Mouse (Mus musculus): ENCODE data around the gene Ssty2. TPM values are rescaled to one million over a fixed set of nuclear protein-coding genes. Genes with fewer than 3 reads are reported as not detected.
"Not testable (repeated sequence)": the region's sequence is repeated elsewhere in the genome, so short reads cannot be mapped to it uniquely, and the experiment has no call there.

The Ssty2 gene
- polyA plus RNA-seq (2014; fragmentation: Nextera tagmentation; extraction: Ambion mirVana) = not detected in 2 replicates

GRCm38 (mm10) chrY:67047972-67048371 lies at the start of gene Ssty2:
Gene Ssty2, minus strand, starts transcription at chrY:67048072.
- H3K27ac ChIP-seq (replicated peaks in 1 of 2; ENCODE audit: control insufficient read depth in 1 of 2, insufficient read depth in 1 of 2, low read depth in 2 of 2, low read length in 2 of 2); ATAC-seq (ENCODE audit: insufficient number of reproducible peaks, insufficient read depth, low FRiP score, low read depth); H3K9me3 ChIP-seq (ENCODE audit: control insufficient read depth, low read length); H3K9ac ChIP-seq (ENCODE audit: low read length); H3K27me3 ChIP-seq (ENCODE audit: control insufficient read depth, insufficient read depth, low read length); H3K4me1 ChIP-seq (ENCODE audit: control insufficient read depth in 2 of 2, insufficient read depth in 2 of 2, low read length in 2 of 2); H3K4me3 ChIP-seq (ENCODE audit: control insufficient read depth in 1 of 2, insufficient read depth in 1 of 2, low read depth in 1 of 2, low read length in 2 of 2); H3K36me3 ChIP-seq (ENCODE audit: control insufficient read depth, insufficient read depth, low read length); H3K4me2 ChIP-seq (ENCODE audit: low read length): not testable (repeated sequence)
- WGBS = no CpG with 5 or more reads among the region's 4 CpGs
